In the genomic region with DNA sequence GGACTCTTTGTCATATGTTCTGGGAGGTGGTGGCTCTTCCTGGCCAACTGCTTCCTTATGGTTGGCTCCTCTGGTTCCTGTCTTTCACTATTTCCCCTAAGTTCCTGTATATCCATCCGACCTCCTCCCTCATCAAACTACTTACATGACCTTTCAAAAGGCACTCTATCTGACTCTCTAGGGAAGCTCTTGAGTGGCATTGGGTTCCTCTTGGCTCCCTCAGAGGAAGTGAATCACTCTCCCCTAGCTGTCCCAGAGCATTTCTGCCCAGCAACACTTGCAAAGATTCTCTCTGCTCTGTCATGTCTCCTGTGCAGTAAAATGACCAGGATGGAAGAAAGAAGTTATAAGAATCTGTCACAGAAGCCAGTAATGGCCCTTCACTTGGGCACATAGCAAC, we compare ENCODE assay signal across 18 mouse cellular contexts.
DNase-seq lines count a peak whose midpoint lies in the region; ATAC-seq and TF ChIP-seq lines count a peak whose summit lies in the region.
"Had no signal": no experiment of that assay in that cellular context is flagged by ENCODE, and none has a peak within 500 bp of the region (broad histone marks: within the 10 kb centered on the region; RNA-seq: fewer than 3 reads in every experiment).

No protein-coding gene starts in this region.

- H3K36me3 ChIP-seq in forebrain, embryonic 15.5 days = no peaks in the 10 kb centered on the region
- H3K36me3 ChIP-seq in forebrain, postnatal 0 days (ENCODE audit: insufficient read depth) = no peaks in the 10 kb centered on the region
- no peaks in the 10 kb centered on the region for H3K36me3 ChIP-seq in midbrain, embryonic 12.5 days
- no peaks in the 10 kb centered on the region for H3K36me3 ChIP-seq in midbrain, embryonic 10.5 days
- no peaks in the 10 kb centered on the region for H3K36me3 ChIP-seq in midbrain, postnatal 0 days (ENCODE audit: insufficient read depth, low read length)
- H3K36me3 ChIP-seq: embryonic facial prominence, embryonic 13.5 days; G1E; heart, embryonic 13.5 days; intestine, embryonic 15.5 days; lung, embryonic 15.5 days; stomach, embryonic 15.5 days had no signal

- no peak for TF ChIP-seq CTCF in forebrain, postnatal 0 days (IDR thresholded peaks at IDR 0.05; ENCODE audit: low read depth)
- TF ChIP-seq CTCF in bone marrow macrophage, adult 2 months (IDR thresholded peaks at IDR 0.05; ENCODE audit: low read depth, low read length) = no peak
- TF ChIP-seq CTCF in midbrain, postnatal 0 days (IDR thresholded peaks at IDR 0.05) = no peak

- H3K9ac ChIP-seq in forebrain, embryonic 15.5 days (replicated peaks) = no peak overlapping the region
- H3K9ac ChIP-seq in forebrain, postnatal 0 days = no peak overlapping the region
- no peak overlapping the region for H3K9ac ChIP-seq in midbrain, embryonic 12.5 days (replicated peaks)
- no peak overlapping the region for H3K9ac ChIP-seq in midbrain, postnatal 0 days (replicated peaks; ENCODE audit: low read length, poor library complexity, severe bottlenecking)
- H3K9ac ChIP-seq: embryonic facial prominence, embryonic 13.5 days; heart, embryonic 13.5 days; intestine, embryonic 15.5 days; lung, embryonic 15.5 days; stomach, embryonic 15.5 days had no signal

- H3K4me3 ChIP-seq in forebrain, embryonic 15.5 days = no peak overlapping the region
- H3K4me3 ChIP-seq in forebrain, postnatal 0 days (ENCODE audit: low read depth, low read length) = no peak overlapping the region
- H3K4me3 ChIP-seq in midbrain, embryonic 12.5 days = no peak overlapping the region
- no peak overlapping the region for H3K4me3 ChIP-seq in midbrain, embryonic 10.5 days
- no peak overlapping the region for H3K4me3 ChIP-seq in bone marrow macrophage, adult 2 months (ENCODE audit: insufficient read depth, low read length)
- H3K4me3 ChIP-seq in midbrain, postnatal 0 days (ENCODE audit: low read depth, low read length) = no peak overlapping the region
- H3K4me3 ChIP-seq: embryonic facial prominence, embryonic 13.5 days; heart, embryonic 13.5 days; intestine, embryonic 15.5 days; lung, embryonic 15.5 days; myocyte; stomach, embryonic 15.5 days had no signal

- no peak for TF ChIP-seq POLR2A in bone marrow macrophage, adult 2 months (IDR thresholded peaks at IDR 0.05; ENCODE audit: borderline replicate concordance, low read depth, low read length)

- ATAC-seq in forebrain, embryonic 15.5 days (replicated peaks) = no peak
- no peak for ATAC-seq in forebrain, postnatal 0 days
- no peak for ATAC-seq in midbrain, embryonic 12.5 days (ENCODE audit: low FRiP score, low read depth)
- no peak for ATAC-seq in midbrain, postnatal 0 days (ENCODE audit: low FRiP score)
- ATAC-seq: intestine, embryonic 15.5 days had no signal

- H3K4me1 ChIP-seq in forebrain, embryonic 15.5 days = peaks cover 58% of the 10 kb centered on the region
- peaks cover 26% of the 10 kb centered on the region for H3K4me1 ChIP-seq in forebrain, postnatal 0 days (ENCODE audit: insufficient read depth)
- peaks cover 42% of the 10 kb centered on the region for H3K4me1 ChIP-seq in midbrain, embryonic 12.5 days
- H3K4me1 ChIP-seq in midbrain, embryonic 10.5 days = peaks cover 26% of the 10 kb centered on the region
- H3K4me1 ChIP-seq in bone marrow macrophage, adult 2 months (ENCODE audit: control insufficient read depth, insufficient read depth, low read length) = peaks cover 12% of the 10 kb centered on the region
- H3K4me1 ChIP-seq in midbrain, postnatal 0 days (ENCODE audit: insufficient read depth, low read length) = peaks cover 40% of the 10 kb centered on the region
- H3K4me1 ChIP-seq: intestine, embryonic 15.5 days; lung, embryonic 15.5 days; stomach, embryonic 15.5 days had no signal

- no peak for DNase-seq in forebrain, postnatal 0 days
- no peak for DNase-seq in midbrain, embryonic 10.5 days (ENCODE audit: low spot score)
- no peak for DNase-seq in midbrain, postnatal 0 days (ENCODE audit: low spot score)
- no peak for DNase-seq in retina, embryonic 14.5 days (ENCODE audit: low spot score)
- DNase-seq: cerebellum, adult 8-10 months; heart, postnatal 4 days; liver had no signal

- H3K4me2 ChIP-seq in forebrain, embryonic 15.5 days (replicated peaks) = no peak overlapping the region
- H3K4me2 ChIP-seq in forebrain, postnatal 0 days (ENCODE audit: low read depth) = no peak overlapping the region
- H3K4me2 ChIP-seq in midbrain, embryonic 12.5 days (replicated peaks) = no peak overlapping the region
- H3K4me2 ChIP-seq in midbrain, postnatal 0 days (ENCODE audit: low read depth, low read length, poor library complexity, severe bottlenecking) = no peak overlapping the region
- H3K4me2 ChIP-seq: embryonic facial prominence, embryonic 13.5 days; heart, embryonic 13.5 days; intestine, embryonic 15.5 days; lung, embryonic 15.5 days; stomach, embryonic 15.5 days had no signal

- no peaks in the 10 kb centered on the region for H3K9me3 ChIP-seq in forebrain, embryonic 15.5 days
- H3K9me3 ChIP-seq in forebrain, postnatal 0 days (ENCODE audit: low read length) = no peaks in the 10 kb centered on the region
- no peaks in the 10 kb centered on the region for H3K9me3 ChIP-seq in midbrain, embryonic 12.5 days
- no peaks in the 10 kb centered on the region for H3K9me3 ChIP-seq in midbrain, embryonic 10.5 days (replicated peaks)
- H3K9me3 ChIP-seq in midbrain, postnatal 0 days (ENCODE audit: low read length) = no peaks in the 10 kb centered on the region
- H3K9me3 ChIP-seq: embryonic facial prominence, embryonic 13.5 days; heart, embryonic 13.5 days; intestine, embryonic 15.5 days; lung, embryonic 15.5 days; stomach, embryonic 15.5 days had no signal

- no peaks in the 10 kb centered on the region for H3K27me3 ChIP-seq in forebrain, embryonic 15.5 days
- H3K27me3 ChIP-seq in forebrain, postnatal 0 days (ENCODE audit: insufficient read depth, low read length) = no peaks in the 10 kb centered on the region
- no peaks in the 10 kb centered on the region for H3K27me3 ChIP-seq in midbrain, embryonic 12.5 days
- no peaks in the 10 kb centered on the region for H3K27me3 ChIP-seq in midbrain, embryonic 10.5 days (ENCODE audit: low read depth, poor library complexity, severe bottlenecking)
- no peaks in the 10 kb centered on the region for H3K27me3 ChIP-seq in midbrain, postnatal 0 days (ENCODE audit: insufficient read depth, low read length)
- H3K27me3 ChIP-seq: embryonic facial prominence, embryonic 13.5 days; heart, embryonic 13.5 days; intestine, embryonic 15.5 days; lung, embryonic 15.5 days; stomach, embryonic 15.5 days had no signal

- WGBS in forebrain, embryonic 15.5 days = 72% methylated on average over 1 of the region's 1 CpGs
- WGBS in forebrain, postnatal 0 days = 73% methylated on average over 1 of the region's 1 CpGs
- WGBS in midbrain, embryonic 12.5 days = 75% methylated on average over 1 of the region's 1 CpGs
- 66% methylated on average over 1 of the region's 1 CpGs for WGBS in midbrain, embryonic 10.5 days
- WGBS in midbrain, postnatal 0 days = 71% methylated on average over 1 of the region's 1 CpGs

- peak overlapping the region; percentile 91; the same call in 1 of the 2 replicates for H3K27ac ChIP-seq in forebrain, embryonic 15.5 days (replicated peaks)
- H3K27ac ChIP-seq in forebrain, postnatal 0 days (ENCODE audit: low read depth, low read length) = no peak overlapping the region
- peak overlapping the region; percentile 81 for H3K27ac ChIP-seq in midbrain, embryonic 12.5 days (replicated peaks)
- H3K27ac ChIP-seq in midbrain, embryonic 10.5 days (replicated peaks) = no peak overlapping the region
- peak overlapping the region; percentile 45; the same call in 1 of the 2 replicates for H3K27ac ChIP-seq in bone marrow macrophage, adult 2 months (ENCODE audit: insufficient read depth, low read depth, low read length)
- peak overlapping the region; percentile 57 for H3K27ac ChIP-seq in midbrain, postnatal 0 days (ENCODE audit: low read depth, low read length)
- H3K27ac ChIP-seq: embryonic facial prominence, embryonic 13.5 days; heart, embryonic 13.5 days; intestine, embryonic 15.5 days; lung, embryonic 15.5 days; macrophage; stomach, embryonic 15.5 days had no signal

Comparison
In these comparisons a context has a peak if more than half of its experiments do, and no peak if none do; other contexts are left out.
1. H3K27ac ChIP-seq: peak in forebrain, embryonic 15.5 days (single experiment), midbrain, embryonic 12.5 days (single experiment), bone marrow macrophage, adult 2 months (single experiment) and midbrain, postnatal 0 days (single experiment); none in forebrain, postnatal 0 days (single experiment) and midbrain, embryonic 10.5 days (single experiment).